Mouse (Mus musculus): ENCODE measurements at regions not wholly inside any gene's neighbourhood (a gene's known extent, or its start where the extent isn't known, plus 50 kb on each side); places are given as distances from the start of the nearest gene placed in this dataset.

- DNase-seq (ENCODE audit: low read depth): no peak
Measured at GRCm38 (mm10) chr13:37569486-37569885, 208.7 kb upstream of the Rreb1 start.

- DNase-seq (ENCODE audit: low read depth): no peak
Measured at GRCm38 (mm10) chr13:37572983-37573382, 205.2 kb upstream of the Rreb1 start.

GRCm38 (mm10) chr13:37579231-37579630 lies 199.0 kb upstream of the Rreb1 start:
- DNase-seq (ENCODE audit: low read depth): no peak

- no peak for DNase-seq (ENCODE audit: low read depth)
Measured at GRCm38 (mm10) chr13:37579775-37580174, 198.4 kb upstream of the Rreb1 start.

- DNase-seq (ENCODE audit: low read depth): peak; percentile 2
Measured at GRCm38 (mm10) chr13:37580806-37581205, 197.4 kb upstream of the Rreb1 start.

- DNase-seq (ENCODE audit: low read depth): no peak
Measured at GRCm38 (mm10) chr13:37581374-37581773, 196.8 kb upstream of the Rreb1 start.

- no peak for DNase-seq (ENCODE audit: low read depth)
Measured at GRCm38 (mm10) chr13:37585476-37585875, 192.7 kb upstream of the Rreb1 start.

- no peak for DNase-seq (ENCODE audit: low read depth)
Measured at GRCm38 (mm10) chr13:37586511-37586910, 191.7 kb upstream of the Rreb1 start.

- no peak for DNase-seq (ENCODE audit: low read depth)
Measured at GRCm38 (mm10) chr13:37587911-37588310, 190.3 kb upstream of the Rreb1 start.

- DNase-seq (ENCODE audit: low read depth): no peak
Measured at GRCm38 (mm10) chr13:37588528-37589176, 189.5 kb upstream of the Rreb1 start.

- no peak for DNase-seq (ENCODE audit: low read depth)
Measured at GRCm38 (mm10) chr13:37592149-37592548, 186.1 kb upstream of the Rreb1 start.

- no peak for DNase-seq (ENCODE audit: low read depth)
Measured at GRCm38 (mm10) chr13:37595196-37595595, 183.0 kb upstream of the Rreb1 start.

GRCm38 (mm10) chr13:37597575-37597974 lies 180.6 kb upstream of the Rreb1 start:
- DNase-seq (ENCODE audit: low read depth): no peak

GRCm38 (mm10) chr13:37598165-37598775 lies 179.9 kb upstream of the Rreb1 start:
- no peak for DNase-seq (ENCODE audit: low read depth)

- DNase-seq (ENCODE audit: low read depth): no peak
Measured at GRCm38 (mm10) chr13:37599679-37600078, 178.5 kb upstream of the Rreb1 start.

GRCm38 (mm10) chr13:37600172-37600571 lies 178.0 kb upstream of the Rreb1 start:
- no peak for DNase-seq (ENCODE audit: low read depth)

GRCm38 (mm10) chr13:37601068-37601467 lies 177.1 kb upstream of the Rreb1 start:
- no peak for DNase-seq (ENCODE audit: low read depth)

- DNase-seq (ENCODE audit: low read depth): no peak
Measured at GRCm38 (mm10) chr13:37602256-37602655, 175.9 kb upstream of the Rreb1 start.

- DNase-seq (ENCODE audit: low read depth): no peak
Measured at GRCm38 (mm10) chr13:37603226-37603994, 174.8 kb upstream of the Rreb1 start.

GRCm38 (mm10) chr13:37606250-37606649 lies 171.9 kb upstream of the Rreb1 start:
- DNase-seq (ENCODE audit: low read depth): no peak

GRCm38 (mm10) chr13:37609085-37609484 lies 169.1 kb upstream of the Rreb1 start:
- no peak for DNase-seq (ENCODE audit: low read depth)

GRCm38 (mm10) chr13:37611387-37611786 lies 166.8 kb upstream of the Rreb1 start:
- no peak for DNase-seq (ENCODE audit: low read depth)

- DNase-seq (ENCODE audit: low read depth): no peak
Measured at GRCm38 (mm10) chr13:37617015-37617414, 161.2 kb upstream of the Rreb1 start.

Measured in c-Kit-positive CD71-positive TER-119-negative erythroid progenitor cells, embryonic 14.5 days (primary cell).